Mouse (Mus musculus) naive thymus-derived CD4-positive, alpha-beta T cell, adult 2 months (primary cell): ENCODE results near the gene Klhl18.

Experiments used
- DNase-seq: peaks from one replicate; pipeline ENCODE4 v3.0.0-alpha.2; 2011; ENCODE audit warnings: low read depth

The Klhl18 gene

GRCm38 (mm10) chr9:110476124-110477091 lies at the start of gene Klhl18, which contains the start of gene Kif9:
Gene Klhl18, minus strand, starts transcription at chr9:110476694.
Gene Kif9, plus strand, starts transcription at chr9:110476958.
- peak; percentile 97 for DNase-seq

GRCm38 (mm10) chr9:110525737-110526136 lies 49.2 kb upstream of the Klhl18 start:
- no peak for DNase-seq

GRCm38 (mm10) chr9:110490913-110491312 lies 14.4 kb upstream of the Klhl18 start:
- DNase-seq: peak; percentile 40

DNA sequence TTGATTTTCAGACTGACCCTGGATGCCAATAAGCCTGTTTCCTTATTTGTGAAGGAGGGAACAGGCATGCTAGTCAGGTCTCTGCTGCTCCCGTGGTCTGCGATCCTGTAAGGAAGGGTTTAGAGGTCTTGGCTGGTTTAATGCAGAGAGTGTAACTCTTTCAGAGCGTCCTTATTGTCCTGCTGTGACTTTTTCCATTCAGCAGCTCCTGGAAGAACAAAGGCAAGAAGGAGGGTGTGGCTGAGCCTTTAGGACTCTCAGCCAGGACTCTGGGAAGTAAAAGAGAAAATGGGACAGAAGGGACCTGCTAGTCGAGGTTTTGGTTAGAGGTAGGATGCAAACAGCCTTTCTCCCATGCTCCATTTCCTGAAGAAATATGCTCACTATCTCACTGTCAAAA lies 12.3 kb upstream of the Klhl18 start:
- DNase-seq: no peak

DNA sequence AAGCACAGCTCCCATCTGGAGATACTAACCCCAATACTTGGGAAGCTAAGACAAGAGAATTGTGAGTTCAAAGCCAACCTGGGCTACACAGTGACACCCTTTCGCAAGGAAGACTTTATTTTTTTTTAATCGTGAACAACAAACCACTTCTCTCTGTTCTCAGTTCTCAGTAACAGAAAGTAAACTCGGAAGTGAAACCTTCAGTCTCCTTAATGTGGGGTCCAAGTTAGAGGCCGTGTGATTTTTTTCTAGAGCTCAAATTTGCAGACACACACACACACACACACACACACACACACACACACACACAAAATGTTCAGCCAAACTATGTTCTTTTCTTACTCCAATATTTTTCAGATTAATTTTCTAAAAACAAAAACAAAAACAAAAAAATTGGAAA lies 2.1 kb upstream of the Klhl18 start:
- no peak for DNase-seq

- no peak for DNase-seq
Observed at GRCm38 (mm10) chr9:110477951-110478350, 1.5 kb upstream of the Klhl18 start.

DNA sequence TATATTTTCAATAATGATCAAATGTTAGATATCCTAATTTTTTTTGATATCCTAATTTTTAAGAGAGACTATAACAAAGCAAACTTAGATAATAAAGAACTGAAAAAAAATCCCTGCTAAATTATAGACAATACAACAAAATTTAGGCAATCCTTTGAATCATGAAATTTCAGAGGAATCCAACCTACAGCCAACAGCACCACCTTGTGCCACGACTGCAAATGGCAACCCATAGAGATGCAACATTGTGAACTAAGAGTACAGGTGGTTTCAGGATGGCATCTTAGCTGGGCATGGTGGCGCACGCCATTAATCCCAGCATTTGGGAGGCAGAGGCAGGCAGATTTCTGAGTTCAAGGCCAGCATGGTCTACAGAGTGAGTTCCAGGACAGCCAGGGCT lies 10.3 kb downstream of the Klhl18 start:
- DNase-seq: peak; percentile 81

GRCm38 (mm10) chr9:110465336-110465735 lies 11.2 kb downstream of the Klhl18 start:
- DNase-seq: no peak

GRCm38 (mm10) chr9:110463983-110464591 lies 12.4 kb downstream of the Klhl18 start:
- no peak for DNase-seq

DNA sequence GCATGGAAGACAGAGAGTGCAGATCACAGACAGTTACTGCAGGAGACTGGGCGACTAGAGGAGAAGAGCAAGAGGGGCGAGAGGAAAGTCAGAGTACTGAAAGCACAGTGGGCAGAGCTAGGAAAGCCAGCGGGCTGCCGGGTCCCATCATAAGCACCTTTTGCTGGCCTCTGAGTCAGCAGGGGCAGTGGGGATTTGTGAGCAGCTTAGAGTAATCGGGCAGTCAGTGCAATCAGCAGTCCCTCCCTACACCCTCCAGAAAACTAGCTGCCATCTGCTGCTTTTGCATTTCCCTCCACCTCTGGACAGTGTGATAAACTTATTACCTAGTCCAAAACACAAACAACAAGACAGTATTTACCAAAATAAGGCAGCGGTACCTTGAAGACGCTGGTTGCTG lies 14.2 kb downstream of the Klhl18 start:
- DNase-seq: no peak

GRCm38 (mm10) chr9:110460884-110461815 lies 15.3 kb downstream of the Klhl18 start:
- DNase-seq: peak; percentile 72

DNA sequence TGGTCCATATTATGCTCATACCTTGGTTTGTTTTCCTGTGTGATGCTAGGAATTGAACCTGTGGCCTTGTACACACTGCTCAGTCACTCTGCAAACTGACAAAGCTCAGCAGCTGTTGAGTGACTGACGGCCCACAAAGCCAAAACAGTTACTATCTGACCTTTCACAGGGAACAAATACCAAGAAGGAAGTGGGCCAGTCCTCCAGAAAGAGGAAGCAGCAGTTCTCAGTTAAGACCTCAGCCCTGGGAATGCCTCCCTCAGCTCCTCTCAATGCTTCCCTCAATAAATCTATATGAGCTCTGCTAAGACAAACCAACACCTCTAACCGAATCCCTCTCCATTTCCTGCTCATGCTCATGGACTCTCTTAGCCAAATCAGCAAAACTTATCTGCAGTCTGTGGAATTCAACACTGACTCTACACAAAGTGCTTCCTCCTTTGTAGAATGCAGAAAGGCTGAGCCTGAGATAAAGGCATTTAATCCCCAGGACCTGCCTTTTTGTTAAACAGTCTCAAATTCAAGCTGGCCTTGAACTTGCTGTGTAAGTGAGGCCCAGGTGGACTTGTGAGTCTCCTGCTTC lies 17.3 kb downstream of the Klhl18 start:
- no peak for DNase-seq

GRCm38 (mm10) chr9:110457926-110458325 lies 18.6 kb downstream of the Klhl18 start:
- peak; percentile 57 for DNase-seq

GRCm38 (mm10) chr9:110452523-110452922 lies 24.0 kb downstream of the Klhl18 start:
- peak; percentile 40 for DNase-seq

DNA sequence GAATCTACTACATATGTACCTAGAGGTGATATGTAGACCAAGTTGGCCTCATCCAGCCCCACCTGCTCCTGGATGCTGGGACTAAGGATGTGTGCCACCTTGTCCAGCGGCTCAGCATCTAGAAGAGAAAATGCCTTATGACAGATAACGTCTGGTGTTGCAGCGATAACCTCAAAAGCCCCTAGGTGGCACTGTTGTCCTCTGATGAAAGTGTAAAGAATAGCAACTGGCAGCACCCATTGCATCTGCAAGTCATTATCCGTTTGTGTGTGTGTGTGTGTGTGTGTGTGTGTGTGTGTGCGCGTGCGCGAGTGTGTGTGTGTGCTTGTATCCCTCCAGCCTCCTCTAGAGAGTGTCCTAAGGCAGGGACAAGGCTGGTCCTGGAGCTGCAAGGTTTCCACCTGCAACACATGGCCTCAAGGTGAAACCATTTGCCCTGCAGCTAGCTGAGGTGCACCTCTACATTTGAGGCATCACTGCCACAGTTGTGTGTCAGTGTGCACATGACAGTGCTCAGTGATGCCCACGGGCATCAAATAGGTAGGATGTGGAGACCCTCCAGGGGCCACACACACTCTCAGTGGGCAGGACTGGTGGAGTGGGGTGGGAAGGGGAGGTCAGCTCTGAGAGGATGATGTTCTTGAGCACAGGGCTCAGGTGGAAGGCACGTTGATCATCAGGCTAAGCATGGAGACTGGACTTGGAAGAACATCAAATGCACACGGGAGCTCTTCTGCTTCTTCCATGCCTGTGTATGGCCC lies 27.5 kb downstream of the Klhl18 start:
- DNase-seq: peak; percentile 93

DNA sequence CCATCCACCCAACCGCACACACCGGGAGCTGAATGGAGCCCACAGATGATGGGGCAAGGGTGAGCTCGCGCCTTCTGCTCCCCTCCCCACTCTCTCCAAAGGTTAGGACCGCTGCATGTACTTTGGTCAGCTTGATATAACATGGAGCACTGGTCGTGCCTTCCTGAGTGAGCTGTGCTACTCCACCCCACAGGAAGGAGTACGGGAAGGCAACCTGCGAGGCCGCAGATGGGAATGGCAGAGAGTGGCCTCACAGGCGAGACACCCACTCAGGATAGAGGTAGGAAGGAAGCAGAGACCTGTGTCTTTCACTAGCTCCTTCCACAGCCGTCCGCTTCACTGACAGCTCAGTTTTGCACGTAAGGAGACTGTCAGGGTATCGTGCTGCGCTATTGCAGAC lies 28.1 kb downstream of the Klhl18 start:
- DNase-seq: no peak

GRCm38 (mm10) chr9:110440559-110440958 lies 35.9 kb downstream of the Klhl18 start:
- no peak for DNase-seq

- no peak for DNase-seq
Observed at GRCm38 (mm10) chr9:110440049-110440448, 36.4 kb downstream of the Klhl18 start.

DNA sequence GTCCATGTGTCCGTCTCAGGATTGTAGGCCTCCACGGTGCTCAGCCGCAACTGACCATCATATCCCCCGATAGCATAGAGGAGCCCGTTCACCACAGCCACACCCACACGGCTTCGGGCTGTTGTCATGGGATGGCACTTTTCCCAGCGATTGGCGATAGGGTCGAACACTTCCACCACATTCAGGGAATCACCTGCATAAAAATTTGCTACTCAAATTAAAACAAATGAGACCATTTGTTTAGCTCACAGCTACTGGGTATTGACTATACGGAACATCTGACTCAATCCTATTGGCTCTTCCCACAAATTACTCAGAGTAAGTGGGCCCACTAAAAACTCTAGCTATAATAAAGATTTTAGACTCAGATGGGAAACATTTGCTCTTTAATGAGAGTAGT lies 40.5 kb downstream of the Klhl18 start:
- no peak for DNase-seq

- DNase-seq: no peak
Observed at GRCm38 (mm10) chr9:110433045-110433444, 43.4 kb downstream of the Klhl18 start.

- DNase-seq: no peak
Observed at GRCm38 (mm10) chr9:110431241-110431640, 45.3 kb downstream of the Klhl18 start.
